Mouse (Mus musculus): ENCODE data around the gene Mfsd12. TPM values are rescaled to one million over a fixed set of nuclear protein-coding genes. Genes with fewer than 3 reads are reported as not detected.

Gene Mfsd12
- total RNA-seq, 4 experiments from 2014 or later, result 40.7 to 46.7 (median 43.6) TPM

GRCm38 (mm10) chr10:81354738-81355477 is 2.4 kb upstream of the Mfsd12 start:
- no peak for DNase-seq (ENCODE audit: low spot score in 2 of 2)

- DNase-seq (ENCODE audit: low spot score in 2 of 2), result no peak
Observed at GRCm38 (mm10) chr10:81355533-81355932, 1.8 kb upstream of the Mfsd12 start.

GRCm38 (mm10) chr10:81356352-81356990 is 820 bp upstream of the Mfsd12 start:
- no peak for DNase-seq (ENCODE audit: low spot score in 2 of 2)

- no peak for DNase-seq (ENCODE audit: low spot score in 2 of 2)
Observed at GRCm38 (mm10) chr10:81358209-81358608, 918 bp downstream of the Mfsd12 start.

- no peak for DNase-seq (ENCODE audit: low spot score in 2 of 2)
Observed at GRCm38 (mm10) chr10:81358841-81359240, 1.6 kb downstream of the Mfsd12 start.

GRCm38 (mm10) chr10:81360721-81361120 is 3.4 kb downstream of the Mfsd12 start:
- DNase-seq (ENCODE audit: low spot score in 2 of 2), result no peak

- no peak for DNase-seq (ENCODE audit: low spot score in 2 of 2)
Observed at GRCm38 (mm10) chr10:81362336-81362949, 5.2 kb downstream of the Mfsd12 start.

- no peak for DNase-seq (ENCODE audit: low spot score in 2 of 2)
Observed at GRCm38 (mm10) chr10:81363436-81364346, 6.4 kb downstream of the Mfsd12 start.

GRCm38 (mm10) chr10:81364666-81365065 is 7.4 kb downstream of the Mfsd12 start:
- no peak for DNase-seq (ENCODE audit: low spot score in 2 of 2)

GRCm38 (mm10) chr10:81365073-81365472 is 7.8 kb downstream of the Mfsd12 start:
- no peak for DNase-seq (ENCODE audit: low spot score in 2 of 2)

GRCm38 (mm10) chr10:81365672-81366476 is 8.6 kb downstream of the Mfsd12 start, which contains the start of gene 4930404N11Rik:
Gene 4930404N11Rik (minus strand): TSS chr10:81365816.
- DNase-seq (ENCODE audit: low spot score in 2 of 2), result no peak

- no peak for DNase-seq (ENCODE audit: low spot score in 2 of 2)
Observed at GRCm38 (mm10) chr10:81366477-81367206, 9.4 kb downstream of the Mfsd12 start.

GRCm38 (mm10) chr10:81367207-81367495 is 9.9 kb downstream of the Mfsd12 start:
- DNase-seq (ENCODE audit: low spot score in 2 of 2), result no peak

- no peak for DNase-seq (ENCODE audit: low spot score in 2 of 2)
Observed at GRCm38 (mm10) chr10:81375322-81375721, 18.0 kb downstream of the Mfsd12 start.

- DNase-seq (ENCODE audit: low spot score in 2 of 2), result no peak
Observed at GRCm38 (mm10) chr10:81376561-81377361, 19.5 kb downstream of the Mfsd12 start.

GRCm38 (mm10) chr10:81377362-81377664 is 20.0 kb downstream of the Mfsd12 start:
- no peak for DNase-seq (ENCODE audit: low spot score in 2 of 2)

GRCm38 (mm10) chr10:81377793-81378552 is 20.7 kb downstream of the Mfsd12 start, which contains the start of gene Fzr1:
Gene Fzr1 (minus strand): TSS chr10:81378516.
- DNase-seq (ENCODE audit: low spot score in 2 of 2), result no peak

- peak; percentile 100 for DNase-seq (ENCODE audit: low spot score in 2 of 2)
Observed at GRCm38 (mm10) chr10:81378553-81379182, 21.4 kb downstream of the Mfsd12 start.
